In the genomic region with DNA sequence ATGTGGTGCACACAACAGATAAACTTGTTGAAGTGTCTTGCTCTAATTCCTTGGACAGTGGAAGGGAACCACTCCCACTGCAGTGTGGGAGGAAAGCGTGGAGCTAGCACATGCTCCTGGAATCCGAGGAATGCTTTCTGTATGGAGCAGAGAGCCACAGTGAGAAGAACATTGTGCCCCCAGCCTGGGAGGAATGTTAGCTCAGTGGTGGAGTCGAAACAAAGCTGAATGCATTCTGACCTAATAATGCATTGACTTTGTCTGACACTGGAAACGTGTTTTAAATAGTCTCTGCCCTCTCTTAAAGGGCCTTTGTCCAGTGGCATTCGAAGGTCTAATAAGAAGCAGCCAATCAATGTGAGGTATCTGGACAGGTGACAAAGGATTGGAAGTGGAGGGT, we compare ENCODE assay signal across 8 mouse cellular contexts.
DNase-seq lines count a peak whose midpoint lies in the region; ATAC-seq lines count a peak whose summit lies in the region.

No protein-coding gene starts in this region.

- no peak overlapping the region for H3K27ac ChIP-seq in liver, embryonic 12.5 days
- H3K27ac ChIP-seq in stomach, embryonic 15.5 days = no peak overlapping the region
- H3K27ac ChIP-seq in forebrain, embryonic 16.5 days (ENCODE audit: low read length) = no peak overlapping the region

- H3K4me2 ChIP-seq in liver, embryonic 12.5 days = no peak overlapping the region
- H3K4me2 ChIP-seq in stomach, embryonic 15.5 days = no peak overlapping the region
- H3K4me2 ChIP-seq in forebrain, embryonic 16.5 days (ENCODE audit: low read length) = no peak overlapping the region

- no peaks in the 10 kb centered on the region for H3K4me1 ChIP-seq in liver, embryonic 12.5 days
- H3K4me1 ChIP-seq in stomach, embryonic 15.5 days = no peaks in the 10 kb centered on the region
- no peaks in the 10 kb centered on the region for H3K4me1 ChIP-seq in forebrain, embryonic 16.5 days (replicated peaks; ENCODE audit: control insufficient read depth, insufficient read depth, low read length)

- H3K36me3 ChIP-seq in liver, embryonic 12.5 days = no peaks in the 10 kb centered on the region
- no peaks in the 10 kb centered on the region for H3K36me3 ChIP-seq in stomach, embryonic 15.5 days
- H3K36me3 ChIP-seq in forebrain, embryonic 16.5 days (ENCODE audit: control insufficient read depth, insufficient read depth) = no peaks in the 10 kb centered on the region

- H3K27me3 ChIP-seq in liver, embryonic 12.5 days (replicated peaks) = no peaks in the 10 kb centered on the region
- no peaks in the 10 kb centered on the region for H3K27me3 ChIP-seq in stomach, embryonic 15.5 days (replicated peaks)
- no peaks in the 10 kb centered on the region for H3K27me3 ChIP-seq in forebrain, embryonic 16.5 days (replicated peaks; ENCODE audit: control insufficient read depth, insufficient read depth, low read length)

- no peak overlapping the region for H3K4me3 ChIP-seq in liver, embryonic 12.5 days
- H3K4me3 ChIP-seq in stomach, embryonic 15.5 days (replicated peaks) = no peak overlapping the region
- no peak overlapping the region for H3K4me3 ChIP-seq in forebrain, embryonic 16.5 days (replicated peaks; ENCODE audit: low read length)

- peak; percentile 5 for DNase-seq in liver
- peak; percentile 2 to 7 for DNase-seq in heart, adult 9 months (ENCODE audit: low spot score in 2 of 2)
- peak; percentile 57 to 74 for DNase-seq in kidney, postnatal 4 days
- no peak for DNase-seq in cerebellum, adult 11 months
- no peak for DNase-seq in layer of hippocampus, postnatal 10 days (ENCODE audit: low spot score in 2 of 2)

- no peaks in the 10 kb centered on the region for H3K9me3 ChIP-seq in liver, embryonic 12.5 days (replicated peaks)
- H3K9me3 ChIP-seq in stomach, embryonic 15.5 days = no peaks in the 10 kb centered on the region
- no peaks in the 10 kb centered on the region for H3K9me3 ChIP-seq in forebrain, embryonic 16.5 days (ENCODE audit: control insufficient read depth, low read length)

- H3K9ac ChIP-seq in liver, embryonic 12.5 days = no peak overlapping the region
- H3K9ac ChIP-seq in stomach, embryonic 15.5 days = no peak overlapping the region
- H3K9ac ChIP-seq in forebrain, embryonic 16.5 days (replicated peaks; ENCODE audit: low read depth, low read length) = no peak overlapping the region

- 43% methylated on average over 5 of the region's 5 CpGs for WGBS in liver, embryonic 12.5 days (ENCODE audit: insufficient replicate concordance)
- 22% methylated on average over 5 of the region's 5 CpGs for WGBS in stomach, embryonic 15.5 days
- WGBS in forebrain, embryonic 16.5 days = 11% methylated on average over 5 of the region's 5 CpGs

- no peak for ATAC-seq in liver, embryonic 12.5 days
- ATAC-seq in stomach, embryonic 15.5 days (ENCODE audit: insufficient read depth, low FRiP score, low read depth) = peak; percentile 76; the same call in 1 of the 2 replicates
- no peak for ATAC-seq in forebrain, embryonic 16.5 days

Comparison
In these comparisons a context has a peak if more than half of its experiments do, and no peak if none do; other contexts are left out.
1. DNase-seq: peak in liver (single experiment), heart, adult 9 months (2 of 2) and kidney, postnatal 4 days (2 of 2); none in cerebellum, adult 11 months (single experiment) and layer of hippocampus, postnatal 10 days (0 of 2).